Mouse (Mus musculus): ENCODE measurements at regions not wholly inside any gene's neighbourhood (a gene's known extent, or its start where the extent isn't known, plus 50 kb on each side); places are given as distances from the start of the nearest gene placed in this dataset.
A peak's percentile ranks its signal among the peaks of the same experiment; 100 is the strongest.

DNA sequence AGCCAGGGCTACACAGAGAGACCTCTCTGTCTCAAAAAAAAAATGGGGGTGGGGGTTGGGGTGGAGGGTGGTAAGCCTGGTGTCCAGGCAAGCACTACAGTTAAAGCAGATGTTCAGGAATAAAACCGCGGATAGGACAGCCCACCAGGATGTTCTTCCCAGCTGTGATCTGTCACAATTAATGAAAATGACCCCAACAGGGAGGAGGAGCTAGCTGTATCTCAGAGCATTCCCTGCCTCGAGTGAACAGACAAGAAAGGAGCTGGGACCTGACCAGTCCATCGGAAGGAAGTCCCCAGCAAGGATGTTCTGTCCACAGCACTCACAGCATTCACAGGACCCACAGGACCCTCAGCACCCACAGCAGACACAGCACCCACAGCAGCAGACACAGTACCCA, 80.4 kb downstream of the Utp6 start:
- no peak for DNase-seq (ENCODE audit: low read depth in 1 of 2, low spot score in 2 of 2)

DNA sequence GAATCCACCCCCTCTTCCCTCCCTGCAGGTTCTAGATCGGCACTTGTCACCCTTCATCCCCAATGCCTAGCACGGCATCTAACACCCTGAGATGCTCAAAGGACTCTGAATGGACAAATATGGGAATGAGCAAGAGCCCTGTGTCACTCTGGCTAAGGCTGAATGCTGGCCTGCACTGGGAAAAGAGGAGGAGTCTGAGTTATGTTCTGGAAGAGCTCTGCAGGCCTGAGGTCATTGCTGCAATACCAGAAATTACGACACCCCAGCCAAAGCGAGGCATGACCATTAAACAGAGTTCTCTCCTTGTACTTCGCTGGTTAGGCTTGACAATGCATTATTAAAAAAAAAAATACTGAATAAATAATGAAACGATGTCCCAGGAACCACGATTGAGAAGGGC, 84.1 kb downstream of the Utp6 start:
- no peak for DNase-seq (ENCODE audit: low read depth in 1 of 2, low spot score in 2 of 2)

DNA sequence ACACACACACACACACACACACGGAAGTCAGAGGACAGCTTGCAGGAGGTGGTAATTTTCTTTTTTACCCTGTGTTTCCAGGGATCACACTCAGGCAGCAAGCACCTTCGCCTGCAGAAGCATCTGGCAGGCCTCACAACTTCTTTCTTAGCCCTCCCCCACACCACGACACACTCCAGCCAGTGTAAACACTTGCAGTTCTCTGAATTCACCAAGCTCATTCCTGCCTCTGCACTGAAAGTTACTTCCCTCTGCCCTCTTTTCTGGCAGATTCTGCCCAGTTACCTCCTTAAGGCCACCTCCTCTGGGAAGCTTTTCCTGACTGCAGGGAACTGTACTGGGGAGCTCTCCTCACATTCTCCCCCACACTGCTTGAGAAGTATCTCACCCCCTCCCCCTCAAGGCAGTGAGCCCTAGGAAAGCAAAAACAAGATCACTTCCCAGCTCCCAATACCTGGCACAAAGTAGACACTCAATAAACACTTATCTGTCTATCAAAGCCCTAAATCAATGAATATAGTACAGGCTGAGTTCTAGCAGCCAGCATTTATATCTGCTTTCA, 84.9 kb downstream of the Utp6 start:
- no peak for DNase-seq (ENCODE audit: low read depth in 1 of 2, low spot score in 2 of 2)

DNA sequence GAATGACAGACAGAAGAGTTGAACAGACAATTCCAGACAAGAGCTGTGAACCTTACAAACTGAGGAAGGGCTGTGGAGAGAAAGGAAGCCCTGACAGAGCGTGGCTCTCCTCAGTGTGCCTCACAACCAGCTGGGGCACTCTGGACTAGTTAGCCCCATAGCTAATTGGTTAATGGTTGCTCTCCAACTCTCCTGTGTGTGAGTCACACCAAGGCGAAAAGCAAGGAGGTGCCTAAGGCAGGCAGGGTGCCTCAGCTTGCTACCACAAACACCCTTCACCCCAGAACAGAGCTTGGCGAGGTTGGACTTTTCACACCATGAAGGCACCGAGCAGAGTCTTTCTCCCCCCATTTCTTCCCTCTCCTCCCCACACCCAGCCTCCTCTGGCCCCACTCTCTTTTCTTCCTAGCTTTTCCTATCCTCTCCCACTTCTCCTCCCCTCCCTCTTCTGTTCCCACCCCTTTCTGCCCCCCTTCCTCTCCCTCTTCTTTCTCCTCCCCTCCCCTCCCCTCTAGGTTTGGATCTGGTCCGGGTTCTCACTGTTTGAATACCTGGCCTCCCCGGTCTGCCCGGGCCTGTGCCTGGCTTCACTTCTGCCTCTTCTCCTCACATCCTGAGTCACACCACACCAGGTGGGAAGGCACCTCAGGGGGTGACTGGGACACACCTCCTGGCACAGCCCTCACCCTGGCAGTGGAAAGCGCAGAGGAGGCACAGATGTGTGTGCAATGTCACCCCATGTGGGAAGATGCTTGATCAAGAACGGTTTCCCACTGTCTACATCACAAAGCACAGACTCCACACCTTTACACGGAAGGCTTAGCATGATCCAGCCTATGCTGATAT, 90.2 kb downstream of the Utp6 start:
- DNase-seq (ENCODE audit: low read depth in 1 of 2, low spot score in 2 of 2) = no peak

DNA sequence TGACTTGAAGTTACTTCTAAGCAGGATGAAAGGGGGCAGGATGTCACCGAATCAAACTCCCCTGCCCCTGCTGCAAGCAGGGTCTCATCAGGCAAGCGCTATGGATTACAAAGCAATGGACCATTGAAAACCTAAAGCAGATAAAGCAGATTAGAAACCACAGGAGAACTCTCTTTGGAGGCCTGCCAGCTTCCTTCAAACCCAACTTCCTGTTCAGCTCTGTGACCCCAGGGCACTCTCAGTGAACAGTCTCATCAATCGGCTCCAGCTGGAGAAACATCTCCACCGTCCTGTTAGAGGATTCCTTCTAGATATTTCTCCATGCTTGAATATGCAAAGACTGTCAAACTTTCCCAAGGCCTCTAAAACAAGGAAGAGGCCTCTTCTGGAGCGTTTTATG, 92.0 kb downstream of the Utp6 start:
- peak; percentile 19 to 35 for DNase-seq (ENCODE audit: low read depth in 1 of 2, low spot score in 2 of 2)

DNA sequence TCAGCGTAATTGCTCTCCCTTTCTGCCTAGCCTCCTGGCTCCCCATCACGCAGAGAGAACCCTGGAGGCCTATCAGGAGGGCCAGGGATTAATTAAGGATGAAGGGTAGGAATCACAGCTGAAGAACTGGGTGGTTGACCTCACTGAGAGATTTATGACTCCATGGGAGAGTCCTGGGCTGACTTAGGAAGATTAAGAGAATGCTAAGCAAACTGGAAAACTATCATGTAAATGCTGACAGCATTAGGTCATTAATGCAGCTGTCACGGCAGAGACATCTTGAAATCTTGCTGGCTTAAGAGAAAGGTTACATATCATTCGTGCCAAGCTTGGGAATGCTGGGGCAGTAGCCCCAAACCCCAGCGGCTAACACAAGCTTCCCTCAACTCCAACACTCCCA, 93.2 kb downstream of the Utp6 start:
- no peak for DNase-seq (ENCODE audit: low read depth in 1 of 2, low spot score in 2 of 2)

DNA sequence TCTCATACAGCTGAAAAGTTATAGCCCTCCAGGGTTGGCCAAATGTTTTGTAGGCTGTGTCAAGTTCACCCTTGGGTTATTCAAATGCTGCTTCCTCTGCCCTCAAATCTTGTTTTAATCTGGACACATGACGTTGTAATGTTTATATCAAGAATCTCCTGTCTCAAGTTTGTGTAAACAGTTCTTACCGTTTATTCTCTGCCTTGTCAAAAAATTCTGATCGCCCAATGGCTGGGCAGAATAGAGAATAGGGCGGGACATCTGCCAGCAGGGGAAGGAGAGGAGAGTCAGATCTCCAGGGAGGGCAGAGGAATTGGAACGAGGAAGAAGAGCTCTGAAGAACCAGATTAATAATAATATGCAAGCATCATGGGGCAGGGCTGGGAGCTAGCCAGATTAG, 97.4 kb downstream of the Utp6 start:
- no peak for DNase-seq (ENCODE audit: low read depth in 1 of 2, low spot score in 2 of 2)

DNA sequence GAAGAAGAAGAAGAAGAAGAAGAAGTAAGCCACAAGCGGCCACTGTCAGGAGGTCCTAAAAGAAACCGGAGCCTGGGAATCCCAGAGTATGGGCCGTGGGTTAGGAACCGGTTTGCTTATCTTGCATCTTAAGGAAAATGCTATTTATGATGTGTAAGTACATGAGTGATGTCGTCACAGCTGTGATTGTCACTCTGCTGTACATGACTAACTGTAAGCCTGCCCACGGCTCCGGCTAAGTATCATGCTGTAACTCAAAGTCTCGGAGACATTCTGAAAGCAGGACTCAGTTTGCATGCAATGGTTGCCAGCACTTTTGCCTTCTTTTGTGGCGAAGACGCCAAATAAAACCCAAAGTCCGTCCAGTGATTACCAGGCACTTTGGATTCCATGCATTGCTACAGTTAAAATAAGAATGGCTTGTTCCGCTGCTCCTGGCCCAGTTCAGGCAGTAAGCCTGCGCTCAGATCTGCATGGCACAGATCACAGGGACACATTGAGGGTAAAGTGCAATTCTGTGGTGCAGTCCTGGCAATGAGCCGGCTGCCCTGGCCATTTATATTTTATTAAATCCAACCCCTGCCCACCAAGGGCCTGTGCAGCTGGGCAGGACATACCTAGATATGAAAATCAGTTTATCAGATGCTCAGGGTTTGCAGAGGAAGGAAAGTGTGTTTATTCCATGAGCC, 98.6 kb downstream of the Utp6 start:
- DNase-seq (ENCODE audit: low read depth in 1 of 2, low spot score in 2 of 2) = no peak

DNA sequence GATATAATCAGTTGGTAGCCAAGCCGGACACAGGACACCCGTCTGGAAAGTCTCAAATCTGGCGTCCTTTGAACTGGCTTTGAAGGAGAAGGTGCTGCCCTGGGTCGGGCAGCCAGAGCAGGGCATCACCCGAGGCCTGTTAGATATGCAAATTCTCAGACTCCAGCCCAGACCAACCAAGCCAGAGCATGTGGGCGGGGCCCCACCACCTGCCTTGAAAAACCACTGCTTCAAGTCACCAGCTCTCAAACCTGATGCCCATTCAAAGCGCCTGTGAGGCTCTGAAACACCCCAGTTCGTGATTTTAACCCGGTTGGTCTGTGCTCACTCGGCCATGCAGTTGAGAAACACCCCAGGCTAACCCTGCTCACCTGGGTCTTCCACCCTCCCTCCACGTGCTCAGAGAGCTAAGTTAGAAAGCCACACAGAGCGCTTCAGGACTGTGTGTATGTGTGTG, 101.6 kb downstream of the Utp6 start:
- DNase-seq (ENCODE audit: low read depth in 1 of 2, low spot score in 2 of 2) = no peak

DNA sequence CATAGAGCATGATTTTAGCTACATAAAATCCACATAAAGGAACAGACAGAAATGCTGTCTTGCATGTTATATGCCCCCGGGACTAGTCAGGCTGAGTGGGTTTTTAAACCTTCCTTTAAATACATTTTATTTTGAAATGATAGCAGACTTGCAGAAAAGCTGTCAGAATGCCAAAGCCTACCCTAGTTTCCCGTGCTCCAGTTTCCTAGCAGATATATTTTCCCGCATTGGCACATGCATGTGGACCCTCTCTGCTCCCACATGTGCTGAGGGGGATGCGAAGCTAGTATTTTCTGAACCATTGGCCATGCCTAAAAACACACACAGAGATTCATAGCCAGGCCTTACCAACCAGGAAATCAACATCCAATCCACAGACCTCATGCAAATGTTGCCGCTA, 105.8 kb downstream of the Utp6 start:
- DNase-seq (ENCODE audit: low read depth in 1 of 2, low spot score in 2 of 2) = no peak

DNA sequence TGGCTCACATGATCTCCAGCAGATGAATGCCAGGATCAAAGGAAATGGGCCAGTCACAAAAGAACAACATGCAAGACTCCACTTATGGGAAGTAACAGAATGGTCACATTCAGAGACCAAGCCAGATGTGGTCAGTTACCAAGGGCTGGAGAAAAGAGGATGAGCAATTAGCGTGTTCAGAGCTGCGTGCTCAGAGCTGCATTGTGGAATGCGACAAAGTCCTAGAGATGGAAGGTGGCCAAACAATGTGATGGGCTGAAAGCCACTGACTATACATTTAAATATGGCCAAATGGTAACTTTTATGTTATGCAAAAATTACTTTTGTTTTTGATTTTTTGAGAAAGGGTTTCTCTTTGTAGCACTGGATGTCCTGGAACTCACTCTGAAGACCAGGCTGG, 112.6 kb downstream of the Utp6 start:
- no peak for DNase-seq (ENCODE audit: low read depth in 1 of 2, low spot score in 2 of 2)

DNA sequence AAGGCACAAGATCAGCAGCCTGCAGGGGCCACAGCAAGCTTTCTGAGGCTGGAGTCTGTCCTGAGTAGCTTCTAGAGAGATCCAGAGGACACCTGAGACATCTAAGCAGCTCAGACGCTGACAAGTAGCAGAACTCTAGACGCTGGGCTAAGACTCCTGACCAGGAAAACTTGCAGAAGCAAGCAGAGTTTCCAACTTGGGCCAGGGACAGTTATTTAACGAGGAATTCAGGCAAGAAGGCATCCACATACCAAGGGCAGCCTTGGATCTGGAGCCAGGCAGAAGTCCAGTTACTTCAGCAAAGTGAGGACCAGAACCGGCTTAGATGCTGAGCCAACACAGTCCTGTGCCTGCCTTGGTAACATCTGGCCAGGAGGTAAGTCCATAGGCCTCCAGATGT, 117.8 kb downstream of the Utp6 start:
- no peak for DNase-seq (ENCODE audit: low read depth in 1 of 2, low spot score in 2 of 2)

DNA sequence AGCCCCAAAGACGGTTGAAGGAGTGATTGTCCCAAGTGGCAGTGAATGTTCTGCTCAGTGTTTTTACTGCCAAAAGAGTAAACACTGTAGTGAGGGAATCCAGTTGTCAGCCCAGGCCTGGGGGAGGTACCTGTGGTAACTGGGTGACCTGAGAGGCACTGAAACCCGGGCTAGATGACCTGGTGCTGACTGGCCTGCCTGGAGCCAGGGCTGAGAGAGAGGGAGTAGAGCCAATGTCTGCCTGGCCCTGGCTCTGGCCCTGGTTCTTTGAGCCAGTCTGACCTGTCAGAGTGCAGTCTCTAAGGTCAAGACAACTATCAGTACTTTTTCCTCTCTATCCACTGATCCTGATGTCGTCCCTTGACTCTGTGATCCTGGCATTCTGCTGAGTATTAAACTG, 119.2 kb downstream of the Utp6 start:
- DNase-seq (ENCODE audit: low read depth in 1 of 2, low spot score in 2 of 2) = no peak

DNA sequence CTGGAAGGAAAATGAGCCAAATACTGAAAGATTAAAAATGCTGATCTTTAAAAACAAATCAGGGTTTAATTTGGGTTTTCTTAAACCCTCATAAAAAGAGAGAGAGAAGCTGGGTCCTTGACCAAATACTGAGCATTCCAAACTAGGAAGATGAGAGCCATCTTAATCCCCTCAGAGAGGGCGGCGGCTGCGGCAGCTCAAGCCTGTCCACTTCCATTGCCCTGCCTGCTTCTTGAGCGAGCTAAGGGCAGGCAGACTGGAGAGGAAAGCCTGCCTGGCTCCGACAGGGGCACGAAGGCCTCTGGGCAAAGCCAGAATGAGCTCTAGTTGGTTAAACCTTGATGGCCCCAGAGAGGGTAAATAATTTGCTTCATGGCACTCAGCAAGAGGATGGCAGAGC, 122.2 kb downstream of the Utp6 start:
- DNase-seq (ENCODE audit: low read depth in 1 of 2, low spot score in 2 of 2) = no peak

DNA sequence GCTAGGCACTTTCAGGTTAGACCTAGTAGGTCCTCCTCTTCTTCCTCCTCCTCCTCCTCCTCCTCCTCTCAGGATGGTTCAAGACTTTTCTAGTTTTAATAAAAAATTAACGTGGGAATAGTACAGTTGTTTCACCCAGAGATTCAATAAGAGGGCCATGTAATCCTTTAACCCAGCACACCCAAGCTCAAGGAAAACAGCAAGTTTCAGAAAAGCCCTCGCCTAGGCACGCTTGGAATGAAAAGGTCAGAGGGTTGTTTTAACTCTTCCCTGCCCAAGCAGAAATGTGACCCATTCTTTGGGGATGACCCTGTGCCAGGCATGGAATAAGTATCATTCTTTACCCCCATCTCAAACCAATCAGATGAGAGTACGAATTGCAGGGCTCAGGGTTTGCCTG, 124.1 kb downstream of the Utp6 start:
- no peak for DNase-seq (ENCODE audit: low read depth in 1 of 2, low spot score in 2 of 2)

DNA sequence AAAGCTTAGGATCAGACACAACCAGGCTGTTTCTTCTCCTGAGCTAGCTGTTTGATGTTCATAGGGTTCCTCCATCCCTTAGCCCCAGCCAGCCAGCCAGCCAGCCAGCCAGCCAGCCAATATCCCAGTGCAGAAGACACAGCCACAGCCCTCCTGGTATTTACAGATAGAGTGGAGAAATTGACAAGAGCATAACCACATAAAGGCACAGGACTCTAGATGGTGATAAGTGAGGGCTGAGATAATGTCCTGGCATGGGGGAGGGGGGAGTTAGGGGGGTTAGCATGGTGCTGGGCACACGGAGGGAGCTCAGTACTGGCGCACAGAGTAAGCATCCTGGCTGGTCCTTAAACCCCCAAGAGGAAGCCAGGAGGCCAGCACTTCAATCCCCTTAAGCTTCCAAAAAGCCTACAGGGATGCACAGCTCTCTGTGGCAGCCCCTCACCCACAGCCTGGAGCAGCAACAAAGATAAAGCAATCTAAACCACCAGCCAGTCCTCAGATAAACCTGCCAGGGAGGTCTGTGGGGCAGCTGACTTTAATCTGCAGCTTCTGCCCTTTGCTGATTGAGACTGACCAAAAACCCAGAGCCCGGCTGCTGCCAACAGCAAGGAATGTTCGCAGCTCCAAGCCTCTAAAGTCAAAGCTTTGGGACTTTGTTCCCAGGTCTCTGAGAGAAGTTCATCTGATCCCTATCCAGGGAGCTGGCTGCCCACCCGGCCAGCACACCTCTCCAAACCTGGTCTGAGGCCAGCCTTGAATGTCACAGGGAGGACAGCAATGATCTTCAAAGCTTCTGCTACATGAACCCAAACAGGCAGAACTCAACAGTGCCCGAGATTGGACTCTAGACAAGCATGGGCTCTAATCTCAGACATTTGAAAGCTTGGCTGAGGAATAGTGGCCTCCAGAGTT, 124.9 kb downstream of the Utp6 start:
- no peak for DNase-seq (ENCODE audit: low read depth in 1 of 2, low spot score in 2 of 2)

DNA sequence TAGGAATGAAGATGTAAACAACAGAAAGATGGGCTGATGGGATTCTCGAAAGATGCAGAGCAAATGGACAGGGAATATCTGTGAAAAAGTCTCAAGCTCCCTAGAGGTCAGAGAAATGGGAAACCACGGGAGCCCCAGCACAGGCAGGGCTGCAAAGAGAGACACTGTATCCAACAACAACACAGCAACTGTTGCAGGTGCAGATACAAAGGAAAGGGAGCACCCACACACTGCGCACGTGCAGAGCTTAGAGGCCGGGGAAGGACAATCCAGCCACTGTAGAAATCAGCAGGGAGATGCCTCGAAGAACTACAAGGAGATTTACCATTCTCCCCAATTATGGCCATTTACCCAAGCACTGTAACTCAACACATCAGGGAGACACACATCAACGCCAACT, 126.3 kb downstream of the Utp6 start:
- no peak for DNase-seq (ENCODE audit: low read depth in 1 of 2, low spot score in 2 of 2)

DNA sequence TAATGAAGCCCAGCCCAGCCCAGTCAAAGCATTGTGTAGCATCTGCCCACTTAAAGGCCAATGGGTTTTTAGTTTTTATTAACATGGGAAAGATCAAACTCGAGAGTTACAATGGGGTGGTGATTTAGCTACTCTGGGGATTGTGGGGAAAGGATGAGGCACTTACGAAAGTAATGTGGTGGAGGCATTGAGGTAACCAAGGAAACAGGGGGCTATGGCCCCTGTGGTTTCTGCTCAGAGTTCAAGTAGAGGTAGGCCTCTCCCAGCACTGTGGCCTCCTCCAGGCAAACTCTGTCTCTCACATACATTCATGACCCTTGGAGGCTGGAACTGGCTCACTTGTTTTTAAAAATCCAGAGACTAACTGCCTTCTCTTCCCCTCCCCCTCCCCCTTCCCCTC, 128.4 kb downstream of the Utp6 start:
- no peak for DNase-seq (ENCODE audit: low read depth in 1 of 2, low spot score in 2 of 2)

DNA sequence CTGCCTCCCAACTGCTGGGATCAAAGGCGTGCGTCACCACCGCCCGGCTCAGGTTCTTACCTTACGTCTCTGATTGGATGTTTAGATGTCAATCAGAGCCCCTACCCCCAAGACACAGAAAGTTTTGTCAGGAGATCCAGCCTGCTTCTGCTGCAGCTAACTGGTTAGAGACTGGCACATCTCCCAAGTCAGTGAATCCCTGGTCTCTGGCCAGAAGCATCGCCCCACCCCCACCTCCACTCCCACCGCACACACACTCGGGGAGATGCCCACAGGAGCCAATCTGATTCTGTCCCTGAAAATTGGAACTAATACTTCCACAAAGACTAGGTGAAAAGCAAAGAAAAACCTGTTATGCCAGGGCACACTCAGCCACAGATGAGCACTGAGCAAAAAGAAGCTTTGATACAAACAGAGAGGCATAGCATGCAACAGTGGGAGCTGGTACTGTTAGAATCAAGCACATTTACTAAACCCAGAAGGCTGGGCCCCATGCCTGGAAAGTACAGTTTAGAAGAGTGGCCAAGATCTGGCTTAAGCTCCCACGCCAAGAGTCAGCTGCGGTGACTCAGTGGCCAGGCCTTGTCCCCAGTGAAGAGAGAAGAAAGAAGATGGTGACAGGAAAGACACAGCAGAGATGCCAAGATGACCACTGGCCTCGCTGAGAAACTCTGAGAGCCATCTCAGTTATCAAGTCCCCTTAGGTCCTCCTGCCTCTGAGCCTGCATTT, 130.4 kb downstream of the Utp6 start:
- no peak for DNase-seq (ENCODE audit: low read depth in 1 of 2, low spot score in 2 of 2)

DNA sequence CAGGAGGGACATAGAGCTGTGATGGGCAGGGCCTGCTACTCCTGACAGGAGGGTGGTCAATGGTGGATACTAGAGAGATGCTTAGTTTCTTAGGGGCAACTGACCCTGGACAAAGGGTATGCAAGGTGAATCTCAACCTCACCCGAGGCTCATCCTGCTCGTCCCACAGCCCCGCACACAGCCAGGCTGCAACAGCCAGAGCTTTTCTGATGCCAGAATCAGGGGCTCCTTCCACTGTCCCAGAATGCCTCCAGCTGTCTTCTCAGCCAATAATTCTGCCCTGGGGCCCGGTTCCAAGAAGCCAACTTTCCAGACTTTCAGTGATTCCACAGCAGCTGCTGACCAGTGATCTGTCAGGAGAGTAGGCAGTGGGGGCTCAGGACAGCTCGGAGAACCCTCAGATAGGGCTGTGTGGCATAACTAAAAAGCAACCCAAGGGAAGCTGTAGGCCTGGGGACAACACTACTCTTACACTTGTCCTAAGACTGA, 131.6 kb downstream of the Utp6 start:
- no peak for DNase-seq (ENCODE audit: low read depth in 1 of 2, low spot score in 2 of 2)

DNA sequence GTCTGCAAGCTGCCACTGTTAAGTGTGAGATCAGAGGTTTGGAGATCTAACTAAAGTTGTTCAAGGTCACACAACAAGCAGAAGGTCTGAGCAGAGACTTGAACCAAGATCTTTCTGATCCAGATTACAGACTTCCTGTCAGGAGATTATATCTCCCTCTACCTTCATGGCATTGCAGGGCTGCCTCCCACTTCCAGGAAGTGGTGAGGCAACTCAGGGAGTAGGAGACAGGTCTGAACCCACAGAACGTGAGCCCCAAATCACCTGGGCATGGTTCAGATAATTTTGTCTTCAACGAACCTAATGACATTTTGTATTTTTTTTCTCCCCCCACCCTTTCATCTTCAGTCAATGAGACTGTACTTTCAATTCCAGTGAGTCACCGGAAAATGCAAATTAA, 135.2 kb downstream of the Utp6 start:
- no peak for DNase-seq (ENCODE audit: low read depth in 1 of 2, low spot score in 2 of 2)
